Mouse (Mus musculus) lung, adult 2 months (tissue): ENCODE data around the gene Fam102a. TPM values are rescaled to one million over a fixed set of nuclear protein-coding genes. Genes with fewer than 3 reads are reported as not detected.
A peak's percentile ranks its signal among the peaks of the same experiment; 100 is the strongest.

Experiments used
- DNase-seq: peaks from one replicate; pipeline ENCODE4 v3.0.0; 2022
- H3K4me1 ChIP-seq: fragments of 200-500 bp; 2 replicates; pipeline ENCODE4 v1.6.1; 2011; ENCODE audit warnings: low read length; ENCODE audit not compliant: control insufficient read depth, insufficient read depth
- H3K4me3 ChIP-seq: fragments of 200-500 bp; replicated peaks from 2 replicates; pipeline ENCODE3; 2011; ENCODE audit warnings: low read depth, mild to moderate bottlenecking, control low read depth, low read length; ENCODE audit errors: extremely low read depth
- CTCF ChIP-seq: fragments of 200-500 bp; IDR thresholded peaks from 2 replicates; pipeline ENCODE4 v1.5.1; 2011; ENCODE audit warnings: mild to moderate bottlenecking, low read length, control low read depth; ENCODE audit not compliant: insufficient read depth
- POLR2A ChIP-seq: fragments of 200-500 bp; IDR thresholded peaks from 2 replicates; pipeline ENCODE4 v1.6.1; 2011; ENCODE audit warnings: low read depth, mild to moderate bottlenecking, control low read depth, low read length, borderline replicate concordance; ENCODE audit errors: extremely low read depth
- WGBS: fragments of 180-500 bp; shearing (Covaris S2); methylation state at CpG from one replicate; pipeline ENCODE4 v1.1.7; 2018; 5-methylcytosine and 5-hydroxymethylcytosine counted together
- polyA plus RNA-seq: library from polyadenylated mRNA; depleted of rRNA; stranded (reverse); fragments of >200 nt; gene quantifications from 2 replicates; pipeline ENCODE4 v1.2.3, GENCODE M21; 2012

Gene Fam102a
- polyA plus RNA-seq, 1 experiment: 24.0 TPM

DNA sequence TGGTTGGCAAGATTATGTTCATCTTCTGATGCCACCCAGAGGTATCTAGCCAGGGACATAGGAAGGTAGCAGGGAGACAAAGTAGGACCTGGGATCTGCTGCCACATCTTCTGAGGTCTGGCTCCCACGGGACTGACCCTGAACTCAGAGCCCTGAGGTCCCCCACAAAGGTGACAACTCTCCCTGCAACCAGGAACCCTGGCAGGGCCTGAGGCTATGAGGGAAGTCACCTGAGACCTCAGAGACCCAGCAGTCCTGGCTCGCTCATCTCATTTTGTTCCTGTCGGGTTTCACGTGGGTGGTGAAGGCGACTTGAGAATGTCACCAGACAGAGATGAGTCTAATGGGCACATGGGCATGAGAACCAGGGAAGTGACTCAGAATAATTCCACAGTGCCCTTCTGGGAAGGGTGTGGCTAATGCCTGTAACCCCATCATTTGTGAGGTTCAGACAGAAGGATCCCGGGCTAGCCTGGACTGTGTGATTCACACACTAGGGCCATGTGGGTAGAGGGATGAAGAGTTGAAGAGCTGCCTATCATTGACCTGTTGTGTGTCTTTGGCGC lies 50.1 kb downstream of the Fam102a start:
- WGBS: 91% methylated on average over 7 of the region's 7 CpGs
- no peak overlapping the region for H3K4me3 ChIP-seq
- H3K4me1 ChIP-seq: peaks cover 15% of the 10 kb centered on the region
- no peak for DNase-seq
- TF ChIP-seq POLR2A (no peak), CTCF (no peak)

GRCm38 (mm10) chr2:32586871-32587351 lies 51.8 kb downstream of the Fam102a start, which contains the start of gene St6galnac4:
Gene St6galnac4 (plus strand): TSS chr2:32587095.
- DNase-seq: peak; percentile 83
- Histone ChIP-seq H3K4me1 (peaks cover 17% of the 10 kb centered on the region), H3K4me3 (peak within 1 kb of the TSS; percentile 91)
- peak; percentile 60 for TF ChIP-seq POLR2A
- TF ChIP-seq CTCF: no peak
- WGBS: 1% methylated on average over 38 of the region's 38 CpGs

DNA sequence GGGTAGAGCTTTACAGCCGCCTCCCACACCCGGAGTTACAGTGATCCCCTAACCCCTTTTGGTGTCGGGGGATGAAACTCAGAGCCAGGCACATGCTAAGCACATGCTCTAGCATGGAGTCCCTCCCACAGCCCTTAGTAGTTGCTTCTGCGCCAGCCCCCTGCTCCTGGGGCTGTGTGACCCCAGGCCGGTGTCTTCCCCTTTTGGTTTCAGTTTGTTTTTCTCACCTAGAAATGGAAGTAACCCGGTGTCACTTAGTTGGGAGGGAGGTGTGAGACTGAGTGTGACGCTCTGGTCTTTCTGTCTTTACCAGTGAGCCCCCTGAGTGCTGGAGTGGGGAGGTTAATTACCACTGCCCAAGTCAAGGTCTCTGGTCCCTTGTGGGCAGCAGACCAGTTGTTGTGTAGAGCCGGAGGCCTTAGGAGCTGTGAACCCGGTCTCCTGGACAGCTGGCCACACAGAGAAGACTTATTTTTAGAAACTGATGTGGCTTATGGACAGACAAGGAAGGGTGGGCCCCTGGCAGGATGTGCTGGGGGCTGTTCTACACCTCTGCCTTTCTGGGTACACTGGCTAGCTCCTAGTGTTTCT lies 52.7 kb downstream of the Fam102a start:
- H3K4me3 ChIP-seq: peak overlapping the region; percentile 91
- H3K4me1 ChIP-seq: peaks cover 17% of the 10 kb centered on the region
- no peak for TF ChIP-seq CTCF
- peak; percentile 33; the same call in 1 of the 2 replicates for TF ChIP-seq POLR2A
- no peak for DNase-seq
- 9% methylated on average over 9 of the region's 9 CpGs for whole genome bisulfite sequencing

DNA sequence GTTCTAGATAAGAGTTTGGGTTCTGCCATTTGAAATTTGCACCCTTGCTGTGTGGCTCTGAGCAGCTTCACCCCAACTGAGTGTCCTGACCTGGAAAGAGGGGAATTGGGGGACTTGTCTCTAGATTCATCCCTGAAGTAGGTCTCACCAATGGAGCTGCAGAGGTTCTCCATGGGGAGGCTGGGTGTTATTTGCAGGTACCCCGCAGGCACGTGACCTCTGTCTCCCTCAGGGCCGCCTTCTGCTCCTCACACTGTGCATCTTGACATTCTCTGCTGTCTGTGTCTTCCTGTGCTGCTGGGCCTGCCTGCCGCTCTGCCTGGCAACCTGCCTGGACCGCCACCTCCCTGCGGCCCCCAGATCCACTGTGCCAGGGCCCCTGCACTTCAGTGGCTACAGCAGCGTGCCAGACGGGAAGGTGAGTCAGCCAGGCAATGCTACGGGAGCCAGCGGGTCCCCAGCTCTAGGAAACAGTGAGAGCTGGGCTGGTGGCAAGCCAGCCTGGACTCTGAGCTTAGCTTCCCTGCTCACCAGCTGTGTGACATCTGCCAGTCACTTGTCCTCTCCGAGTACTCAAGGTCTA lies 54.2 kb downstream of the Fam102a start:
- DNase-seq: no peak
- Histone ChIP-seq H3K4me1 (peaks cover 13% of the 10 kb centered on the region), H3K4me3 (no peak overlapping the region)
- TF ChIP-seq CTCF: no peak
- 33% methylated on average over 11 of the region's 11 CpGs for WGBS

GRCm38 (mm10) chr2:32590224-32590623 lies 55.1 kb downstream of the Fam102a start:
- Histone ChIP-seq H3K4me3 (no peak overlapping the region), H3K4me1 (peaks cover 13% of the 10 kb centered on the region)
- no peak for DNase-seq
- 55% methylated on average over 10 of the region's 10 CpGs for WGBS
- no peak for TF ChIP-seq POLR2A
- TF ChIP-seq CTCF: no peak

GRCm38 (mm10) chr2:32591249-32591648 lies 56.1 kb downstream of the Fam102a start:
- Histone ChIP-seq H3K4me3 (no peak overlapping the region), H3K4me1 (peaks cover 13% of the 10 kb centered on the region)
- TF ChIP-seq POLR2A (no peak), CTCF (no peak)
- no peak for DNase-seq
- WGBS: 55% methylated on average over 6 of the region's 6 CpGs

DNA sequence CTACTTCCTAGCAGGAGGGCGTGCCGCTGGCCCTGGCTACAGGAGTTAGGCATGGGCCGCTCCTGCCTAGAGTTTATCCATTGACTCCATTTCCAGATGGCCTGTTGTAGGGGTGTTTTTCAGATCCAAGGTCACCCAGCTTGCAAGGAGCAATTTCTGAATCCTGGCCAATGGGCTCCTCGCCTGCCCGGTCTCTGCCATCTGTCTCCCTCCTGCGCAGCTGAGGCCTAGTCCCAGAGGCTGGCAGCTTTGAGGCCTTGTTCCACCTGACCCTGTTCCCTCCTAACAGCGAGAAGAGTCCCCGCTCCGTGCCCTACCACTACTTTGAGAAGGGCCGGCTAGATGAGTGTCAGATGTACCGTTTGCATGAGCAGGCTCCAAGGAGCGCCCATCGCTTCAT lies 61.6 kb downstream of the Fam102a start:
- H3K4me1 ChIP-seq: peaks cover 3% of the 10 kb centered on the region
- 91% methylated on average over 13 of the region's 13 CpGs for WGBS
- TF ChIP-seq POLR2A (no peak), CTCF (no peak)
- H3K4me3 ChIP-seq: no peak overlapping the region
- no peak for DNase-seq

- H3K4me3 ChIP-seq: no peak overlapping the region
- H3K4me1 ChIP-seq: peaks cover 6% of the 10 kb centered on the region
- TF ChIP-seq POLR2A (no peak), CTCF (no peak)
- WGBS: 76% methylated on average over 5 of the region's 5 CpGs
- peak; percentile 2 for DNase-seq
Measured at GRCm38 (mm10) chr2:32597248-32597647, 62.1 kb downstream of the Fam102a start.

DNA sequence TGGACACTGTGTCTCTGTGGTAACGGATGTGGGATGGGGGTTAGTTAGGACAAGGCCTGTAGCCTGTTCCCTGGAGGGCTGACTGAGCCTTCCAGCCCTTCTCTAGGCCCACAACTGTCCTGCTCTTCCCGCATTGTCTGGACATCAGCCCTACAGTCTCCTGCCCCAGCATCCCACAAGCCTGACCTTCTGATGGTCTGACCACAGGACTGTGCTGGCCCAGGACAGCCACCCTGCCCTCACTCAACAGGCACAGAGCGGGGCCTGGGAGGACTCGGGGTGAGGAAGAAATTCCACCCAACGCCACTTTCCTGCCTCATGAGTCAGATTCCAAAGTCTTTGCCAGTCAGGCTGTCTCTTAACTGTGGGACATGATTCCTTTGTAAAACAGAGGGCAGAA lies 62.6 kb downstream of the Fam102a start:
- no peak overlapping the region for H3K4me3 ChIP-seq
- 86% methylated on average over 5 of the region's 5 CpGs for WGBS
- no peak for DNase-seq
- TF ChIP-seq POLR2A (no peak), CTCF (no peak)
- peaks cover 6% of the 10 kb centered on the region for H3K4me1 ChIP-seq

DNA sequence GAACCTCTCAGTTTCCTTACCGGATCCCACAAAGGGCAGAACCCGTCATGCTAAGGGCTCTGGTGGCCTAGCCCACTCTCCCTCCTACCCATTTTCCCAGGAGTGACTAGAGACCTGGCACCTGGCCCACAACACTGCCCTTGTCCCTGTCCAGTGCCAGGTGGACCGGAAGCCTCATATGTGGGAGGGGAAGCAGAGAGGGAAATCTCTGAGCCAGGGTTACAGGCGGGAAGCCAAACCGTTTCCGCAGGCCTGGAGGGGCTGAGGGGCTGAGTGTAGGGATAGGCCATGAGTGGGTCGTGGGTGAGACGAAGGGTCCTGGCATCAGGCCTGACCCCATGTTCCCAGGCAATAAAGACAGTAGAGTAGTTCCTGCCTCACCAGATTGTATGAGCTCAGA lies 63.4 kb downstream of the Fam102a start:
- Histone ChIP-seq H3K4me1 (peaks cover 6% of the 10 kb centered on the region), H3K4me3 (no peak overlapping the region)
- 60% methylated on average over 8 of the region's 8 CpGs for WGBS
- no peak for TF ChIP-seq POLR2A
- no peak for TF ChIP-seq CTCF
- DNase-seq: no peak
